Mouse (Mus musculus): Measurements from ENCODE around the gene Gm128.

- TF ChIP-seq CTCF (IDR thresholded peaks at IDR 0.05; ENCODE audit: low read depth) (no peak), EP300 (optimal IDR thresholded peaks at IDR 0.05) (no peak)
Observed at GRCm38 (mm10) chr3:95282381-95282864, 41.0 kb upstream of the Gm128 start.

Measured in stomach, postnatal 0 days (tissue).